Comparison of ENCODE assay signal across 28 mouse cellular contexts in genomic region chr10:117378642-117379041, GRCm38 (mm10).
"Had no signal": no experiment of that assay in that cellular context is flagged by ENCODE, and none has a peak within 500 bp of the region (broad histone marks: within the 10 kb centered on the region; RNA-seq: fewer than 3 reads in every experiment).

No protein-coding gene starts in this region.

- H3K9ac ChIP-seq: limb, embryonic 12.5 days; limb, embryonic 13.5 days; limb, embryonic 15.5 days; liver, embryonic 12.5 days; liver, embryonic 13.5 days; liver, embryonic 14.5 days; liver, embryonic 15.5 days; liver, postnatal 0 days; lung, embryonic 14.5 days; lung, embryonic 15.5 days; midbrain, embryonic 12.5 days; midbrain, embryonic 13.5 days; midbrain, embryonic 15.5 days; neural tube, embryonic 12.5 days; neural tube, embryonic 13.5 days had no signal

- H3K4me3 ChIP-seq: limb, embryonic 10.5 days; limb, embryonic 12.5 days; limb, embryonic 13.5 days; limb, embryonic 15.5 days; liver, embryonic 12.5 days; liver, embryonic 13.5 days; liver, embryonic 15.5 days; lung, embryonic 15.5 days; megakaryocyte, embryonic 14.5 days; midbrain, embryonic 12.5 days; midbrain, embryonic 13.5 days; midbrain, embryonic 15.5 days; myocyte; neural tube, embryonic 12.5 days; neural tube, embryonic 13.5 days had no signal

- H3K27me3 ChIP-seq: limb, embryonic 12.5 days; limb, embryonic 13.5 days; limb, embryonic 15.5 days; liver, embryonic 12.5 days; liver, embryonic 13.5 days; liver, embryonic 15.5 days; lung, embryonic 15.5 days; megakaryocyte, embryonic 14.5 days; midbrain, embryonic 12.5 days; midbrain, embryonic 13.5 days; midbrain, embryonic 15.5 days; neural tube, embryonic 12.5 days; neural tube, embryonic 13.5 days had no signal

- H3K36me3 ChIP-seq: limb, embryonic 12.5 days; limb, embryonic 13.5 days; limb, embryonic 15.5 days; liver, embryonic 12.5 days; liver, embryonic 13.5 days; liver, embryonic 15.5 days; lung, embryonic 15.5 days; midbrain, embryonic 12.5 days; midbrain, embryonic 13.5 days; midbrain, embryonic 15.5 days; neural tube, embryonic 12.5 days; neural tube, embryonic 13.5 days had no signal

- H3K27ac ChIP-seq: limb, embryonic 10.5 days; limb, embryonic 12.5 days; limb, embryonic 13.5 days; limb, embryonic 15.5 days; liver, embryonic 12.5 days; liver, embryonic 13.5 days; liver, embryonic 14.5 days; liver, embryonic 15.5 days; lung, embryonic 15.5 days; macrophage; midbrain, embryonic 12.5 days; midbrain, embryonic 15.5 days; neural tube, embryonic 12.5 days; neural tube, embryonic 13.5 days had no signal

- DNase-seq: left cerebral cortex, postnatal 4 days; liver; liver, embryonic 13.5 days; liver, postnatal 0 days; lung, adult 18-20 months; lung, adult 2 months; lung, embryonic 14.5 days; lung, postnatal 10 days; lung, postnatal 14 days; lung, postnatal 4 days; midbrain, embryonic 14.5 days had no signal

- H3K9me3 ChIP-seq: limb, embryonic 10.5 days; limb, embryonic 12.5 days; limb, embryonic 13.5 days; limb, embryonic 15.5 days; liver, embryonic 12.5 days; liver, embryonic 13.5 days; liver, embryonic 15.5 days; lung, embryonic 15.5 days; megakaryocyte, embryonic 14.5 days; midbrain, embryonic 10.5 days; midbrain, embryonic 12.5 days; midbrain, embryonic 13.5 days; midbrain, embryonic 15.5 days; neural tube, embryonic 12.5 days; neural tube, embryonic 13.5 days had no signal
